Mouse (Mus musculus): Measurements from ENCODE around the gene Nup205.
A peak's percentile ranks its signal among the peaks of the same experiment; 100 is the strongest.
"Not testable (repeated sequence)": the region's sequence is repeated elsewhere in the genome, so short reads cannot be mapped to it uniquely, and the experiment has no call there.

The Nup205 gene

GRCm38 (mm10) chr6:35176979-35177649 is at the start of gene Nup205:
TSS of gene Nup205 (plus strand) at chr6:35177421.
- peak; percentile 86 for DNase-seq

- DNase-seq = no peak
Observed at GRCm38 (mm10) chr6:35132806-35133205, 44.4 kb upstream of the Nup205 start.

DNA sequence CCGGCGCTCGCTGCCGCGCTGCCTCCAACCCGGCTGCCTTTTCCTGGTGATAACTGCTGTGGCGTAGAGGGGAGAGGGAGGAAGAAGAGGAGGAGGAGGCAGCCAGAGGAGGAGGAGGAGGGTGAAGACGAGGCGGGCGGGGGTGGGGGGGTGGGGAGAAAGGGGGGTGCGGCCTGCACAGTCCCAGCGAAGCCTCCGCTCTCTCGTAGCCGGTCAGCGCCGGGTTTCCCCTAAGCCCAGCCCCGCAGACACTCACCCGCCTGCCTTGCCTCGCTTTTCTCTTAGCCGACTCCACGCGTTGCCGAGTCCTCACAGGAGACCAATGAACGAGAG is 44.0 kb upstream of the Nup205 start:
- DNase-seq = no peak

- DNase-seq = peak; percentile 99
Observed at GRCm38 (mm10) chr6:35133579-35134488, 43.4 kb upstream of the Nup205 start, which contains the start of gene Cnot4. TSS of gene Cnot4 (minus strand) at chr6:35133724.

GRCm38 (mm10) chr6:35134844-35135243 is 42.4 kb upstream of the Nup205 start:
- DNase-seq = no peak

DNA sequence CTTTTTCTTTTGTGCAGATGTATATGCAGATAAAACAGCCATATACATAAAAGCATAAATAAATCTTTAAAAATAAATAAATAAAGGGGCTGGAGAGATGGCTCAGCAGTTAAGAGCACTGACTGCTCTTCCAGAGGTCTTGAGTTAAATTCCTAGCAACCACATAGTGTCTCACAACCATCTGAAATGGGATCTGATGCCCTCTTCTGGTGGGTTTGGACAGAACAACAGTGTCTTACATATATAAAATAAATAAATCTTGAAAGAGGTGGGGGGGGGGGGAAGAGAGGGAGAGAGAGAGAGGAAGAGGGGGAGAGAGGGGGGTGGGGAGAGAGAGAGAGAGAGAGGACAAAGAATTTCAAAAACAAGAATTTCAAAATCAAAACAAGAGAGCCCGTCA is 36.9 kb upstream of the Nup205 start:
- no peak for DNase-seq

DNA sequence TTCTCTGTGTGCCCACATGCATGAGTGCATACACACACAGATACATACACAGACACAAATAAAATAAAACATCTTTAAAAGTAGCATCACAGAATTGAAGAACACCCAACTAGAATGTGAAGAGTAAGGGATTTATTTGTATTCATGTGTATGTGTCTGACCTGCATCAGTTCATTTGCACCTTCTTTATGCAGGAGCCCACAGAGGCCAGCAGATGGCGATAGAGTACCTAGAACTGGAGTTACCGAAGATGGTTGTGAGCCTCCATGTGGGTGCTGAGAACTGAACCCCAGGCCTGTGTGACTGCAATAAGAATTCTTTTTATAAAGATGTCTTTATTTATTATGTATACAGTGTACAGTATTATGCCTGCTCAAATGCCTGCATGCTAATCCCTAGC is 31.7 kb upstream of the Nup205 start:
- DNase-seq = no peak

- DNase-seq = no peak
Observed at GRCm38 (mm10) chr6:35147726-35148422, 29.3 kb upstream of the Nup205 start.

DNA sequence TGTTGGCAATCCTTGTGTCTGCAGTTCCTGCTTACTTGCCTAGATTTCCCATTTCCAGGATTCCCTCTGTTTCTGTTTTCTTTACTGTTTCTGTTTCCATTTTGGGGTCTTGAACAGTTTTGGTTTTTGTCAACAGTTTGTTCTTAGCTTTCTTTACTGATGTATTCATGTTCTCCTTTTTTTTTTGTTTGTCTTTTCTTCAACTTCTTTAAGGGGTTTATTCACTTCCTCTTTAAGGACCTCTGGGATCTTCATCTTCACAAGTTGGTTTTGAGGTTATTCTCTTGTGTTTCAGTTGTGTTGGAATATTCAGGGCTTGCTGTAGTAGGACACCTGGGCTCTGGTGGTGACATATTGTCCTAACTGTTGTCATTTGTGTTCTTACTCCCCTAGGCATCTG is 22.7 kb upstream of the Nup205 start:
- DNase-seq = no peak

- DNase-seq = no peak
Observed at GRCm38 (mm10) chr6:35169250-35169649, 8.0 kb upstream of the Nup205 start.

DNA sequence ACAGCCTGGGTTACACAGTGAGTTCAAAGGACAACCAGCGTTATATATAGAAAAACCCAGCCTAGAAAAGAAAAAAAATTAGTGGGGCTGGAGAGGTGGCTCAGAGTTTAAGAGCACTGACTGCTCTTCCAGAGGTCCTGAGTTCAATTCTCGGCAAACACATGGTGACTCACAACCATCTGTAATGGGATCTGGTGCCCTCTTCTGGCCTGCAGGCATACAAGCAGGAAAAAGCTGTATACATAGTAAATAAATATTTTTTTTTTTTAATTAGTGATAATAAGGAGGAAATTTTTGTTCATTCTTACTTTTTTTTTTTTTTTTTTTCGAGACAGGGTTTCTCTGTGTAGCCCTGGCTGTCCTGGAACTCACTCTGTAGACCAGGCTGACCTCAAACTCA is 5.2 kb upstream of the Nup205 start:
- DNase-seq = not testable (repeated sequence)

DNA sequence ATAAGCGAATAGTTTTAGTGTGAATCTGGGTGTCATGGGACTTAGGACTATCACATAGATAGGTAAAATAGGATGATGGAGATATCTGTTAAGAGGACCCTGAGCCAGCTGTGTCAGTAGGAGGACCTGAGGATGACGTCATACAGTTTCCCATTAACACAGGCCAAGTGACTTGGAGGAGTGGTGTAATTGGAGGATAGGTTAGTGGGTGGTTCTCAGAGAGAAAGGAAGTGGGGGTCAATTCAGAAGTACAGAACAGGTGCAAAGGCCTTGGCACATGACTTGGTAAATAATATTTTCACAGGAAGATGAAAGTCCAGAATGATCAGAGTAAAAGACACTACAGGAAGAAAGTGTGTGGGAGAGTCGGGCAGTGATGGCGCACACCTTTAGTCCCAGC is 4.0 kb upstream of the Nup205 start:
- no peak for DNase-seq

DNA sequence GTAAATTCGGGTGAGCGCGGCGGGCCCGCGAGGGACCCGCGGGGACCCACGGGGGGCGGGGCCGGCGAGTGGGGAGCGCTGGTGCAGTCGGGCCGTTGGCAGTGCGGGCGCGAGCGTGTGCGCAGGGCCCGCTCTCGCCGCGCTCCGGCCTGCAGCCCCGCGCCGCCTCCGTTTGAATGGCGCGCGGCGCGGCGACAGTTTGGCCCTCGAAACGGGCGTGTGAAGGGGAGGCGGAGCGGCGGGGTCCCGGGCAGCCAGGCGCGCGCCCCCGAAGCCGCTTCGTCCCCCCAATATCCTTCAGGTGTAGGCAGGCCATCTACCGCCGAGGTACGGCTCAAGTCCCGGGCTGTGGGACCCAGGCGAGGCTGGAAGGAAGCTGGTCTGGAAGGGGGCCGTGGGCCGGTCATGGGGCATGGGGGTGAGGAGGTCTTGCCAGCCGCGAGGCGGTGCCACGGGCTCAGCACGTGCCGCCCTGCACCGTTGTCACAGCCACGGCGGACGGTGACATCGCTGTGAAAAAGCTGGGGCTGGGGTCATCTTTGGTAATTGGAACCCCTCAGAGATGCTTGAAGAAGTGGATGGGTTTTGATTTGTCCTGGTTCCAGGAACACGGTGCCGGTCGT is 540 bp downstream of the Nup205 start:
- peak; percentile 44 for DNase-seq

GRCm38 (mm10) chr6:35179299-35179698 is 2.1 kb downstream of the Nup205 start:
- not testable (repeated sequence) for DNase-seq

DNA sequence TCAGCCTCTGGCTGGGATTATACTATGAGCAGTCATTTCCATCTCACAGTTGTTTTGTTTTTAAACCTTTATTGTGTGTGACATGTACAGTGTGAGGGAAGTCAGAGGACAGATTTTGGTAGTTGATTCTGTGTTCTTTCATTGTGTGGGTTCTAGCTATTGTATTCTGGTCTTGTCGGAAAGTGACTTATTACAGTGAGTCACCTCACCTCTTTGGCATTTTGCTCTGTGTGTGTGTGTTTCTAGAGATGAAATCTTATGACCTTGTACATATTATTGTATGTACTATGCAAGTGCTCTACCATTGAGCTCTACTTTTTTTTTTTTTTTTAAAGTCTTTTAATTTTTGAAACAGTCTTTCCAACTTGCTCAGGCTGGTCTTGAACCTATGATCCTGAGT is 7.6 kb downstream of the Nup205 start:
- no peak for DNase-seq

- no peak for DNase-seq
Observed at GRCm38 (mm10) chr6:35191198-35191597, 14.0 kb downstream of the Nup205 start.

GRCm38 (mm10) chr6:35225696-35226095 is 48.5 kb downstream of the Nup205 start:
- DNase-seq = no peak

- no peak for DNase-seq
Observed at GRCm38 (mm10) chr6:35229415-35229814, 52.2 kb downstream of the Nup205 start.

DNA sequence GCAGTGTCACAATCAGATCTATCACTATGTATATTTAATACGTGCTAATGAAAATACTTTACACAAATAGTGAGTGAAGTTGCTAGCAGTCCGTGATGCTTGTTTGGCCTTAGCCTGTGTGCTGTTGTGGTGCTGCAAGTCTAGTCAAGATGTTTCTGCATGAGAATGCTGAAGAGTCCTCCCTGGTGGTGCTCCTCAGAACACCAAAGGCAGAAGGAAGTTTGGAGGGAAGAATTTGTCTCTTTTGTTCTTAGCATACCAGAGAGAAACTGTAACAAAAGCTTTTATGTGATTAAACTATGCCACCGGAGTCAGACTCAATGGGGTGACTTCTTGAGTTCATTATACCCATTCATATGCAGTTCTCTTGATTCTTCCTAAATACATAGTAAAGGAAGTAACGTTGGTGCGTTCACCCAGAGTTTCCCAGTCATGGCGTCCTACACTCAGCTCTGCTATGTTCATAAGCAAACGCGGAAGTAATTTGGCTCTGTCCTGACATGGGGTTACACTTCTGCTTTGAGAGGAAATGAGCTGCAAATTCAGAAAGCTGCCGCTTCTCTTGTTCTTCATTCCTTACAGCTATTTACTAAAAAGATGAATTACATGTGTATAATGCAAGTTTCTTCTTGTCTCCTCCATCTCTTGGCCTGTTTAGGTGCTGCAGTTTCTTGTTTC is 59.0 kb downstream of the Nup205 start:
- DNase-seq = no peak

DNA sequence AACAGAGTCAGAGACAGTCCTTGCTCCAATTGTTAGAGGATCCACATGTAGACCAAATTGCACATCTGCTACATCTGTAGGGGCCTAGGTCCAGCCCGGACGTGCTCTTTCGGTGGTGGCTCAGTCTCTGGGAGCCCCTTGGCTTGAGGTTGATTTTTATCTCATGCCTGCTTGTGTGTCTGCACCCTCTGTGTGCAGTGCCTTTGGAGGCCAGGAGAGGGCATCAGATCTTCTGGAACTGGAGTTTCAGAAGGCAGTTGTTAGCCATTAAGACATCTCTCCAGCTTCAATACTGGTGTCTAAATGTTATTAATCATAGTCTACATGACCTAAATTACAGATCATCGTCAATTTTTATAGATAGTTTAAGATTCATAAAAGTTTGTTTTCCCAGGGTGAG is 66.0 kb downstream of the Nup205 start:
- no peak for DNase-seq

DNA sequence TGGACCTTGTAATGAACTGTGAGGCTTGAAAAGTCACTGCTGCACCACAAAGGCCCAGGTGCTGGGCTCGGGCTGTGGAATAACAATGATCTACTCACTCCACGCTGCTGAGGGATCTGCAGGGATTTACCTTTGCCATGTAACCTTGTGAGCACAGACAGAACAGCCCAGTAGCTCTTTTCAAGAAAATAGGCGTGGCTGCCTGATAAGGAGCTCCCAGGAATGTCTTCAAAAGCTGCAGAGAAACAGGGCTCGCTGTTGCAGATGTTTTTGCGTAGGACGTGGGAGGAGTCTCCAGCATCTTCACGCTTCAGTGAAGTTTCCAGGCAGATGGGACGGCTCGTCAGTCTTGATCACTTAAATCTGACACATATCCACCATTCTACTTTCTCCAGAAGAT is 66.8 kb downstream of the Nup205 start:
- DNase-seq = no peak

GRCm38 (mm10) chr6:35245086-35245485 is 67.9 kb downstream of the Nup205 start:
- DNase-seq = peak; percentile 53
